Mouse (Mus musculus): ENCODE measurements around the gene Tmtc2. TPM values are rescaled to one million over a fixed set of nuclear protein-coding genes. Genes with fewer than 3 reads are reported as not detected.

Tmtc2 gene
- polyA plus RNA-seq, 1 experiment from 2014 or later: 1.3 TPM

DNA sequence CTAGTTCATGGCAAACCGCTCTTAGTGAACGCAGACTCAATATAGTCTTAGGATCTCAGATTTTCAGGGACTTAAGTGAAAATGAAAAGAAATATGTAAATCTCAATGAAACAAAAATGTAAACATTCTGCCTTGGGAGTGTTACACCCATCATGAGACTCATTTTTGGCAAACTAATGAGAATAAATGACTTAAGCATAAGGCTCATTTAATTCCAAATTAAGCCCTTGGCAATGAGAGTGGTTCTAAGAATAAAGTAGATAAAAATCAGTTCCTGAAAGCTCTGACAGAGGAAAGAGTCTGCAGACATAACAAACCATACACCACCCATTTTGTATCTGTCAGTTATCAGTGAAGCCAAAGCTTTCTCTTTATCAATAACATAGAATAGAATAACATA is 196.5 kb downstream of the Tmtc2 start:
- H3K27me3 ChIP-seq (ENCODE audit: insufficient read depth, low read length): no peaks in the 10 kb centered on the region
- no peak overlapping the region for H3K4me3 ChIP-seq (ENCODE audit: low read depth, low read length)
- no peak for TF ChIP-seq CTCF (IDR thresholded peaks at IDR 0.05; ENCODE audit: low read depth)
- TF ChIP-seq EP300 (IDR thresholded peaks at IDR 0.05; ENCODE audit: low read depth): no peak
- no peak overlapping the region for H3K4me2 ChIP-seq (ENCODE audit: low read depth, low read length)
- DNase-seq: no peak
- H3K4me1 ChIP-seq (ENCODE audit: insufficient read depth): no peaks in the 10 kb centered on the region
- no peak overlapping the region for H3K9ac ChIP-seq (replicated peaks)
- WGBS (ENCODE audit: insufficient replicate concordance): 88% methylated on average over 2 of the region's 2 CpGs
- no peak for ATAC-seq
- no peaks in the 10 kb centered on the region for H3K9me3 ChIP-seq (ENCODE audit: low read length)
- H3K36me3 ChIP-seq (replicated peaks; ENCODE audit: insufficient read depth, low read length): no peaks in the 10 kb centered on the region
- H3K27ac ChIP-seq (ENCODE audit: low read depth): no peak overlapping the region

DNA sequence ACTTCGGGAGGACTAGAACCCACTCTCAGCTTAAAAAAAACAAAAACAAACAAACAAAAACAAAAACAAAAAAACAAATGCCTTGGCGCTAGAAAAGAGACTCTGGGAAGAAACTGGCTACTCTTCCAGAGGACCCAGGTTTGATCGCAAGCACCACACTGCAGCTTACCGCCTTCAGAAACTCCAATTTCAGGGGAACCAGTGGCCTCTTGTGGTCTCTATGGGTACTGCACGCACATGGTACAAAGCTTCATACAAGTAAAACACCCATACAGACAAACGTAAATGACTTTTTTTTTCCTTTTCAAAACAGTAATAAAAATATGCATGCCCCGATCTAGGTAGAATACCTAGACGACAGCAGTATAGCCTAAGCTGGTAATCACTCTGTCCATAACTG is 201.0 kb downstream of the Tmtc2 start:
- H3K27ac ChIP-seq (ENCODE audit: low read depth): no peak overlapping the region
- peak; percentile 55 for TF ChIP-seq CTCF (IDR thresholded peaks at IDR 0.05; ENCODE audit: low read depth)
- TF ChIP-seq EP300 (IDR thresholded peaks at IDR 0.05; ENCODE audit: low read depth): no peak
- H3K4me1 ChIP-seq (ENCODE audit: insufficient read depth): no peaks in the 10 kb centered on the region
- H3K4me2 ChIP-seq (ENCODE audit: low read depth, low read length): no peak overlapping the region
- H3K4me3 ChIP-seq (ENCODE audit: low read depth, low read length): no peak overlapping the region
- no peaks in the 10 kb centered on the region for H3K9me3 ChIP-seq (ENCODE audit: low read length)
- DNase-seq (no peak), ATAC-seq (no peak)
- no peak overlapping the region for H3K9ac ChIP-seq (replicated peaks)
- WGBS (ENCODE audit: insufficient replicate concordance): 91% methylated on average over 8 of the region's 8 CpGs
- no peaks in the 10 kb centered on the region for H3K36me3 ChIP-seq (replicated peaks; ENCODE audit: insufficient read depth, low read length)
- no peaks in the 10 kb centered on the region for H3K27me3 ChIP-seq (ENCODE audit: insufficient read depth, low read length)

DNA sequence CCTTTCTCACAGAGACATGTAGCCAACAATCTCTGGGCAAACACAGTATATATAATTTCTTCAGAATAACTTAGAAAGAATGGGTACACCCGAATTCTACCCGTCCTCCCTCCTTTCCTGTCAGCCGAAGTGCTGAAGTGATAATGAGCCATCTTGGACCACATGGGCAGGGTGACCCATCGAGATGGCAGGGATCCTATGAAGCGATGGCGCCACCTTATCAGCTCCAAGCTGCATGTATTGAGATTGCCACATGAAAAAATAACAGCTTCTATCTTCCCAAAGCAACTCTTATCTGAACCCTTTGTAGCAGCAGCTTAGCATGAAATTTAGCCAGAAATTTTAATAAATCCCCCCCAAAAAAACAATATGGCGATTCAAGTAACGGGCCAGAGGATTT is 206.0 kb downstream of the Tmtc2 start:
- Histone ChIP-seq H3K9ac (replicated peaks) (no peak overlapping the region), H3K9me3 (ENCODE audit: low read length) (no peaks in the 10 kb centered on the region), H3K27me3 (ENCODE audit: insufficient read depth, low read length) (no peaks in the 10 kb centered on the region), H3K4me1 (ENCODE audit: insufficient read depth) (no peaks in the 10 kb centered on the region), H3K4me2 (ENCODE audit: low read depth, low read length) (no peak overlapping the region), H3K4me3 (ENCODE audit: low read depth, low read length) (no peak overlapping the region), H3K36me3 (replicated peaks; ENCODE audit: insufficient read depth, low read length) (no peaks in the 10 kb centered on the region), H3K27ac (ENCODE audit: low read depth) (no peak overlapping the region)
- DNase-seq (no peak), ATAC-seq (no peak)
- no peak for TF ChIP-seq CTCF (IDR thresholded peaks at IDR 0.05; ENCODE audit: low read depth)
- TF ChIP-seq EP300 (IDR thresholded peaks at IDR 0.05; ENCODE audit: low read depth): no peak
- 64% methylated on average over 8 of the region's 8 CpGs for WGBS (ENCODE audit: insufficient replicate concordance)

DNA sequence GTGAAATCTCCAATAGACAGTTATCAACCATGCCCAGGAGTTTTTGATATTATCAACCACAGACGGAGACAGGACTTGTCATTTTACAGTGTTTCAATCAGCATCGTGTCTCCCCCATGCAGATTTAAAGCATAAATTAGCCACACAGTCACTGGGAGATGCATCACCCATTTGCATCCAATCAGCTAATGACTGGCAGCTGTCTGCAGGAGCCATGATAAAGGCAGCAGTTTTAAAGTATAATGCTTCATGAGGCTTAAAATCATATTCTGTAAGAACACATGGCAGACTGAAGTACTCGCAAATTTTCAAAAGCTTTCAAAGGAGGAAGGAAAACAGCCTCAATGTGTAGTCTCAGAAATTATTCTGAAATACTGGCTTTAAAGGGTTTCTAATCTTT is 209.8 kb downstream of the Tmtc2 start:
- Histone ChIP-seq H3K36me3 (replicated peaks; ENCODE audit: insufficient read depth, low read length) (no peaks in the 10 kb centered on the region), H3K9ac (replicated peaks) (no peak overlapping the region), H3K4me1 (ENCODE audit: insufficient read depth) (no peaks in the 10 kb centered on the region), H3K27me3 (ENCODE audit: insufficient read depth, low read length) (no peaks in the 10 kb centered on the region), H3K4me3 (ENCODE audit: low read depth, low read length) (no peak overlapping the region), H3K9me3 (ENCODE audit: low read length) (no peaks in the 10 kb centered on the region), H3K4me2 (ENCODE audit: low read depth, low read length) (no peak overlapping the region), H3K27ac (ENCODE audit: low read depth) (no peak overlapping the region)
- TF ChIP-seq EP300 (IDR thresholded peaks at IDR 0.05; ENCODE audit: low read depth) (no peak), CTCF (IDR thresholded peaks at IDR 0.05; ENCODE audit: low read depth) (no peak)
- DNase-seq (no peak), ATAC-seq (no peak)
- 65% methylated on average over 3 of the region's 3 CpGs for WGBS (ENCODE audit: insufficient replicate concordance)

DNA sequence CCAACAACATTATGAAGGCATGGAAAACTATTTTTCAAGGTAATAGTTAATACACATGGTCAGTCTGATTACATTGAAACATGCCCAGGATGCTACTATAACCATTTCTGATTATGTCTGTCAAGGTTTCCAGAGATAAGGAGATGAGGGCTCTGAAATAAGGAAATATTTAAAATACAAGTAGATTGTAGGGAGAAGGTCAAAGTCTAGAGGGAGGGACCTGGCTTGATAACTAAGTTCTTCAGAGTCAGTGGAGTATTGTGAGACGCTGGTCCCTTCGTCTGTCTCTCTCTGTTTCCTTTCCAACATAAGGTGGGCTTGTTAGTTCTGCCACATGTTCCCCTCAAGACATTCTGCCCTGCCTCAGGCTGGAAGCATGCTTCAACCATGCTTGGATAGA is 223.9 kb downstream of the Tmtc2 start:
- Histone ChIP-seq H3K9me3 (ENCODE audit: low read length) (no peaks in the 10 kb centered on the region), H3K27ac (ENCODE audit: low read depth) (no peak overlapping the region), H3K36me3 (replicated peaks; ENCODE audit: insufficient read depth, low read length) (no peaks in the 10 kb centered on the region), H3K27me3 (ENCODE audit: insufficient read depth, low read length) (no peaks in the 10 kb centered on the region), H3K4me3 (ENCODE audit: low read depth, low read length) (no peak overlapping the region), H3K4me2 (ENCODE audit: low read depth, low read length) (no peak overlapping the region), H3K9ac (replicated peaks) (no peak overlapping the region), H3K4me1 (ENCODE audit: insufficient read depth) (no peaks in the 10 kb centered on the region)
- ATAC-seq: no peak
- 68% methylated on average over 2 of the region's 2 CpGs for WGBS (ENCODE audit: insufficient replicate concordance)
- no peak for DNase-seq
- no peak for TF ChIP-seq CTCF (IDR thresholded peaks at IDR 0.05; ENCODE audit: low read depth)
- TF ChIP-seq EP300 (IDR thresholded peaks at IDR 0.05; ENCODE audit: low read depth): no peak

DNA sequence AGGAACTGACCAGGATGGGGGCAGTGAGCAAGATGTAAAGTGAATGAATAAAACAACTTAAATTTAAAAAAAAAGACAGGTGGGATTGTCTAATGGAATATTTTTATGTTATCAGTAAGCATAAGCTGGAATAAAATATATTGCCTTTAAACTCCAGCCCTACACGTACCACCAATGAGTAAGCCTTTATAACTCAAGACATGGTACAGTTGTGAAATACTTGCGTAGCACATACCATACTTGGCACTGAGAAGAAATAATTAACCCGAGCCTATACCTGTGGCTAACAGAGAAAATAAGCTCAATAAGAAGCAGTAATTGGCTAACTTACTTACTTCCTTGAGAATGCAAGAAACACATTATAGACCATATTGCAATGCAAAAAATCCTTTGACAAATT is 228.3 kb downstream of the Tmtc2 start:
- Histone ChIP-seq H3K36me3 (replicated peaks; ENCODE audit: insufficient read depth, low read length) (no peaks in the 10 kb centered on the region), H3K4me2 (ENCODE audit: low read depth, low read length) (no peak overlapping the region), H3K4me1 (ENCODE audit: insufficient read depth) (no peaks in the 10 kb centered on the region), H3K27me3 (ENCODE audit: insufficient read depth, low read length) (no peaks in the 10 kb centered on the region), H3K9ac (replicated peaks) (no peak overlapping the region), H3K27ac (ENCODE audit: low read depth) (no peak overlapping the region), H3K9me3 (ENCODE audit: low read length) (no peaks in the 10 kb centered on the region), H3K4me3 (ENCODE audit: low read depth, low read length) (no peak overlapping the region)
- no peak for ATAC-seq
- DNase-seq: no peak
- 73% methylated on average over 3 of the region's 3 CpGs for WGBS (ENCODE audit: insufficient replicate concordance)
- TF ChIP-seq EP300 (IDR thresholded peaks at IDR 0.05; ENCODE audit: low read depth): no peak
- no peak for TF ChIP-seq CTCF (IDR thresholded peaks at IDR 0.05; ENCODE audit: low read depth)

DNA sequence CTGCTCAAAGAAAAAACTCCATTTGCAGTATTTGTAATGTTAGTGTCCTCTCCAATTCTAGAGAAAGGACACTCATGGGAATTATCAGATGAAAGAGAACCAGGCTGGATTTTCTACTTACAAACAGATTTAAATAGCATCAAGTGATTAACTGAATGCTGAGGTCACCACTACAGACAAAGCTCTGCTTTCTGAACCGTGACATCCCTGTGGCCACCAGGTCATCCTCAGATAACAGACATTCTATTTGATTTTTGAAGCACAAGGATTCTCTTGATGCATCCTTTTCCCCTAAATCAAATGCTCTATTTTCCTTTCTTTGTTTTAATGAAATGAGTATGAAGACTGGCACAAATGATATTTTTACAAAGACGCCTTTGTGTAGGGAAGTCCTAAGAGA is 241.4 kb downstream of the Tmtc2 start:
- Histone ChIP-seq H3K4me3 (ENCODE audit: low read depth, low read length) (no peak overlapping the region), H3K9me3 (ENCODE audit: low read length) (no peaks in the 10 kb centered on the region), H3K27ac (ENCODE audit: low read depth) (no peak overlapping the region), H3K4me1 (ENCODE audit: insufficient read depth) (no peaks in the 10 kb centered on the region), H3K9ac (replicated peaks) (no peak overlapping the region), H3K4me2 (ENCODE audit: low read depth, low read length) (no peak overlapping the region), H3K27me3 (ENCODE audit: insufficient read depth, low read length) (no peaks in the 10 kb centered on the region), H3K36me3 (replicated peaks; ENCODE audit: insufficient read depth, low read length) (no peaks in the 10 kb centered on the region)
- no peak for DNase-seq
- ATAC-seq: no peak
- 72% methylated on average over 2 of the region's 2 CpGs for WGBS (ENCODE audit: insufficient replicate concordance)
- TF ChIP-seq EP300 (IDR thresholded peaks at IDR 0.05; ENCODE audit: low read depth): no peak
- TF ChIP-seq CTCF (IDR thresholded peaks at IDR 0.05; ENCODE audit: low read depth): no peak
